Mouse (Mus musculus): Measurements from ENCODE around the gene Cyp4f17. TPM values are rescaled to one million over a fixed set of nuclear protein-coding genes. Genes with fewer than 3 reads are reported as not detected.
A peak's percentile ranks its signal among the peaks of the same experiment; 100 is the strongest.

Gene Cyp4f17
- total and polyA plus RNA-seq, 2 experiments from 2014 or later: 5.9 to 16.1 TPM

DNA sequence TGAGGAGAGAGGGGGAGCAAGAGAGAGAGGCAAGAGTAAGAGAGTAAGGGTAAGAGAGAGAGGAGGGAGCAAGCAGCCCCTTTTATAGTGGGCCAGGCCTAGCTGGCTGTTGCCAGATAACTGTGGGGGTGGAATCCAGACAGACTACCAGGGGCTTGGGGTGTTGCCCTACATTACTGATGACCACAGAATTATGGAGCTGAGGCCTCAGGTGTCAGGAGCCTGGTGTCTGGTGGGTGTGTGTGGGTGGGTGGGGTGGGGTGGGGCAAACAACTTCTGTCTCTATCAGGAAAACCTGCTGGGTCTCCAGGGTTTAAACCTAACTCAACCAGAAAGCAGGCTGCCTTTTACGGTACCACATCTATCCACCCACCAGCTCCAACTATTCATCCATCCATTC, 28.6 kb upstream of the Cyp4f17 start:
- Histone ChIP-seq H3K36me3 (replicated peaks; ENCODE audit: control insufficient read depth, insufficient read depth, low read length) (no peaks in the 10 kb centered on the region), H3K27me3 (ENCODE audit: control insufficient read depth, insufficient read depth, low read length) (no peaks in the 10 kb centered on the region), H3K9ac (replicated peaks; ENCODE audit: low read depth, low read length) (no peak overlapping the region), H3K4me3 (ENCODE audit: low read depth, low read length) (no peak overlapping the region), H3K4me2 (ENCODE audit: low read depth, low read length) (no peak overlapping the region), H3K4me1 (ENCODE audit: control insufficient read depth, insufficient read depth) (no peaks in the 10 kb centered on the region), H3K9me3 (replicated peaks; ENCODE audit: control insufficient read depth, low read length) (no peaks in the 10 kb centered on the region), H3K27ac (ENCODE audit: low read depth) (no peak overlapping the region)
- no peak for DNase-seq (ENCODE audit: low spot score)
- TF ChIP-seq EP300 (IDR thresholded peaks at IDR 0.05; ENCODE audit: low read depth) (no peak), CTCF (IDR thresholded peaks at IDR 0.05; ENCODE audit: low read depth) (no peak)
- WGBS: 88% methylated on average over 1 of the region's 1 CpGs
- no peak for ATAC-seq (ENCODE audit: insufficient read depth, low read depth)

DNA sequence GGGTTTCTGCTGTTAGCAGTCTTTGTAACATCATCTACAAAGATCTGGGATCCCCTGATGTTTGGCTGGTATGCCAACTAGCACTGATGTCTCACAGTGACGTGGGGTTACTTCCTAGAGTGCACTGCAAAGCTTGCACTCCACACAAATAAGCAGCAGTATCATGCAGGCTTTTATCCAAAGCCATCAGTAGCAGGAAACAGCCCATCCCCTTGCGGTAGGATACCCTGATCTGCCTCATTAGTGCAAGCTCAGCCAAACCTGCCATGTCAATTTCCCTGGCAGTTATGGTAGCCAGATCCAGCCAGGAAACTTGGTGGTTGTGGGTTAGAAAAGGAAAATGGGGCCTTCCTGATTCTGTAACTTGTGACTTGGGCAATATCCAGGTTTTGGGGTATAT, 27.1 kb upstream of the Cyp4f17 start:
- WGBS: 61% methylated on average over 2 of the region's 2 CpGs
- DNase-seq (ENCODE audit: low spot score): no peak

DNA sequence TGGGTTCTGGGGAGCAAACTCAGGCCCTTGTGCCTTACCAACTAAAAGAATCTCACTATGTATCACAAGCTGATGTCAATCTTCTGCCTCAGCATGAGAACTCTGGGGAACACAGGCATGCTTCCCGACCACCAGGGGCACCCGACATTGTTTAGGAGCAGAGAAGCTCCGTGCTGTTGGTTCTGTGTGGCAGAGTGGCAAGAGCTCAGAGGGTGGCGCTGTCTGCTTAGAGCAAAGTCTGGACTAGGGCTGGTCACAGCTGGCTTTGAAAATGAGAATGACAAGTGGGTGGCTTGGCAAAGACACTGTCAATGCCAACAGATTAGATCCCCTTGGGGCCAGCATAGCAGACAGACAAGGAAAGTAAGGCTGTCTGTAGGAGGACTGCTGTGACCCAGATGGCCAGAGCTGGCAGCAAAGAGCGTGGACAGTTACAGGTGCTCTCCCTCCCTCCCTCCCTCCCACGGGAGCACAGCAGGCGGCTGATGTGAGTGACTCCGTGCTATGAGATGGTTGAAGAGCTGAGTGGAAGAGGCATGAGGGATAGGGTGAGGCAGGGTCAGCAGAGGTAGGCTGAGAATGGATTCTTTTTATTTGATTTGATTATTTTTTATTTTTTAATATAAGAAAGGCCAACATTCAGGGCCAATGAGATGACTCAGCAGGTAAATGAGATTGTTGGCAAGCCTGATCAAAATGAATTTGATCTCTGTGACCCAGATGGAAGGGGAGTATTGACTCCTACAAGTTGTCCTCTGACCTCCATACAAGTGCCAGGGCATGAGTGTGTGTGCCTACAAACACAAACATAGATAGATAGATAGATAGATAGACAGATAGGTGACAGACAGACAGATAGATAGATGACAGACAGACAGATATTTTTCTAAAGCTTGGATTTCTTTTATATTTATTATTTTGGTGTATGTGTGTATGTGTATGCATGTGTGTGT, 26.0 kb upstream of the Cyp4f17 start:
- no peaks in the 10 kb centered on the region for H3K4me1 ChIP-seq (ENCODE audit: control insufficient read depth, insufficient read depth)
- WGBS: 14% methylated on average over 8 of the region's 8 CpGs
- 0 out of 2 replicates have a peak, but pooled peaks cover 10% of the 10 kb centered on the region for H3K27me3 ChIP-seq (ENCODE audit: control insufficient read depth, insufficient read depth, low read length)
- H3K9me3 ChIP-seq (replicated peaks; ENCODE audit: control insufficient read depth, low read length): no peaks in the 10 kb centered on the region
- no peak overlapping the region for H3K9ac ChIP-seq (replicated peaks; ENCODE audit: low read depth, low read length)
- no peak overlapping the region for H3K27ac ChIP-seq (ENCODE audit: low read depth)
- DNase-seq (ENCODE audit: low spot score) (peak; percentile 54), ATAC-seq (ENCODE audit: insufficient read depth, low read depth) (peak; percentile 53; the same call in 1 of the 2 replicates)
- H3K36me3 ChIP-seq (replicated peaks; ENCODE audit: control insufficient read depth, insufficient read depth, low read length): no peaks in the 10 kb centered on the region
- H3K4me2 ChIP-seq (ENCODE audit: low read depth, low read length): no peak overlapping the region
- TF ChIP-seq CTCF (IDR thresholded peaks at IDR 0.05; ENCODE audit: low read depth) (peak; percentile 70), EP300 (IDR thresholded peaks at IDR 0.05; ENCODE audit: low read depth) (no peak)
- H3K4me3 ChIP-seq (ENCODE audit: low read depth, low read length): no peak overlapping the region

More for the DNA sequence above, 27.1 kb upstream of the Cyp4f17 start:
- H3K9me3 ChIP-seq (replicated peaks; ENCODE audit: control insufficient read depth, low read length): no peaks in the 10 kb centered on the region
- H3K27ac ChIP-seq (ENCODE audit: low read depth): no peak overlapping the region
- H3K4me2 ChIP-seq (ENCODE audit: low read depth, low read length): no peak overlapping the region
- 0 out of 2 replicates have a peak, but pooled peaks cover 3% of the 10 kb centered on the region for H3K27me3 ChIP-seq (ENCODE audit: control insufficient read depth, insufficient read depth, low read length)
- no peaks in the 10 kb centered on the region for H3K4me1 ChIP-seq (ENCODE audit: control insufficient read depth, insufficient read depth)
- TF ChIP-seq EP300 (IDR thresholded peaks at IDR 0.05; ENCODE audit: low read depth) (no peak), CTCF (IDR thresholded peaks at IDR 0.05; ENCODE audit: low read depth) (no peak)
- no peak for ATAC-seq (ENCODE audit: insufficient read depth, low read depth)
- no peaks in the 10 kb centered on the region for H3K36me3 ChIP-seq (replicated peaks; ENCODE audit: control insufficient read depth, insufficient read depth, low read length)
- H3K9ac ChIP-seq (replicated peaks; ENCODE audit: low read depth, low read length): no peak overlapping the region
- H3K4me3 ChIP-seq (ENCODE audit: low read depth, low read length): no peak overlapping the region

DNA sequence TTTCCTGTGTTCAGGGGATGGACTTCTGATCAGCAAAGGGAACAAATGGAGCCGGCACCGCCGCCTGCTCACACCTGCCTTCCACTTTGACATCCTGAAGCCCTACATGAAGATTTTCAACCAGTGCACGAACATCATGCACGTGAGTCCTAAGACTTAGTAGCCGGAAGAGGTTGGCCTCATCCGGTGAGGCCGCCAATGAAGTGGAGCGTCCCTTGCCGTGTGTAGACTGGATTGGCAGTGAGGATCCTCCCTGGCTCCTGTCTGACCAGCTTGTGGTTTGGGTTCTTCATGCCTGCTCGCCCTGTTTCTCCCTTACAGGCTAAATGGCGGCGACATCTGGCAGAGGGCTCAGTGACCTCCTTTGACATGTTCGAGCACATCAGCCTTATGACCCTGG, 24.1 kb upstream of the Cyp4f17 start:
- 76% methylated on average over 14 of the region's 14 CpGs for WGBS
- H3K27me3 ChIP-seq (ENCODE audit: control insufficient read depth, insufficient read depth, low read length): 0 out of 2 replicates have a peak, but pooled peaks cover 10% of the 10 kb centered on the region
- no peak overlapping the region for H3K9ac ChIP-seq (replicated peaks; ENCODE audit: low read depth, low read length)
- H3K4me2 ChIP-seq (ENCODE audit: low read depth, low read length): no peak overlapping the region
- no peaks in the 10 kb centered on the region for H3K36me3 ChIP-seq (replicated peaks; ENCODE audit: control insufficient read depth, insufficient read depth, low read length)
- DNase-seq (ENCODE audit: low spot score) (no peak), ATAC-seq (ENCODE audit: insufficient read depth, low read depth) (no peak)
- H3K4me1 ChIP-seq (ENCODE audit: control insufficient read depth, insufficient read depth): no peaks in the 10 kb centered on the region
- TF ChIP-seq CTCF (IDR thresholded peaks at IDR 0.05; ENCODE audit: low read depth): no peak
- TF ChIP-seq EP300 (IDR thresholded peaks at IDR 0.05; ENCODE audit: low read depth): no peak
- H3K9me3 ChIP-seq (replicated peaks; ENCODE audit: control insufficient read depth, low read length): no peaks in the 10 kb centered on the region
- H3K27ac ChIP-seq (ENCODE audit: low read depth): no peak overlapping the region
- H3K4me3 ChIP-seq (ENCODE audit: low read depth, low read length): no peak overlapping the region

DNA sequence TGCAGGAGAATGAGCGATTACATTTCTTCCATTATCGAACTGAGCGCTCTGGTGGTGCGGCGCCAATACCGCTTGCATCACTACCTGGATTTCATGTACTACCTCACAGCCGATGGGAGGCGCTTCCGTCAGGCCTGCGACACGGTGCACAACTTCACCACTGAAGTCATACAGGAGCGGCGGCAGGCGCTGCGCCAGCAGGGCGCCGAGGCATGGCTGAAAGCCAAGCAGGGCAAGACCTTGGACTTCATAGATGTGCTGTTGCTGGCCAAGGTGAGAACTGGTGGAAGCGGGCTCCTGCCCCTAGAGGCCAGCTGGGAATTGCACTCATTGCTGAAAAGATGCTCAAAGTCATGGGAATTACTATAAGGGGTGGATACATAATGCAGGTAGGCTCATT, 22.6 kb upstream of the Cyp4f17 start:
- TF ChIP-seq CTCF (IDR thresholded peaks at IDR 0.05; ENCODE audit: low read depth) (peak; percentile 71), EP300 (IDR thresholded peaks at IDR 0.05; ENCODE audit: low read depth) (no peak)
- H3K27ac ChIP-seq (ENCODE audit: low read depth): no peak overlapping the region
- no peaks in the 10 kb centered on the region for H3K4me1 ChIP-seq (ENCODE audit: control insufficient read depth, insufficient read depth)
- 15% methylated on average over 18 of the region's 18 CpGs for WGBS
- DNase-seq (ENCODE audit: low spot score) (peak; percentile 67), ATAC-seq (ENCODE audit: insufficient read depth, low read depth) (peak; percentile 92)
- no peaks in the 10 kb centered on the region for H3K9me3 ChIP-seq (replicated peaks; ENCODE audit: control insufficient read depth, low read length)
- 0 out of 2 replicates have a peak, but pooled peaks cover 10% of the 10 kb centered on the region for H3K27me3 ChIP-seq (ENCODE audit: control insufficient read depth, insufficient read depth, low read length)
- H3K4me2 ChIP-seq (ENCODE audit: low read depth, low read length): peak overlapping the region; percentile 20; the same call in 1 of the 2 replicates
- H3K9ac ChIP-seq (replicated peaks; ENCODE audit: low read depth, low read length): no peak overlapping the region
- H3K4me3 ChIP-seq (ENCODE audit: low read depth, low read length): no peak overlapping the region
- H3K36me3 ChIP-seq (replicated peaks; ENCODE audit: control insufficient read depth, insufficient read depth, low read length): no peaks in the 10 kb centered on the region
